Mouse (Mus musculus) myocyte (in vitro differentiated cells): ENCODE data around the gene Cfap54. TPM values are rescaled to one million over a fixed set of nuclear protein-coding genes. Genes with fewer than 3 reads are reported as not detected.
A peak's percentile ranks its signal among the peaks of the same experiment; 100 is the strongest.

Source experiments
- H3K27me3 ChIP-seq: one replicate; pipeline ENCODE4 v1.6.1; 2011; ENCODE audit not compliant: control insufficient read depth, insufficient read depth, insufficient read length
- H3K36me3 ChIP-seq: one replicate; pipeline ENCODE4 v1.6.1; 2011; ENCODE audit not compliant: control insufficient read depth, insufficient read depth
- H3K4me2 ChIP-seq: one replicate; pipeline ENCODE4 v1.6.1; 2011; ENCODE audit warnings: low read depth, control low read depth
- H3K4me3 ChIP-seq: one replicate; pipeline ENCODE4 v1.5.1; 2011; ENCODE audit warnings: mild to moderate bottlenecking, control low read depth, moderate library complexity
- H3K79me2 ChIP-seq: one replicate; pipeline ENCODE4 v1.6.1; 2011; ENCODE audit not compliant: control insufficient read depth, insufficient read depth
- H3ac ChIP-seq: one replicate; pipeline ENCODE4 v1.6.1; 2011; ENCODE audit not compliant: control insufficient read depth, insufficient read length
- CEBPB ChIP-seq: IDR thresholded peaks from 2 replicates; pipeline ENCODE4 v1.6.1; 2011; ENCODE audit warnings: mild to moderate bottlenecking, moderate library complexity; ENCODE audit not compliant: poor library complexity, insufficient read depth, severe bottlenecking
- E2F4 ChIP-seq: IDR thresholded peaks from one replicate; pipeline ENCODE4 v1.6.1; 2011; ENCODE audit warnings: mild to moderate bottlenecking, control low read depth, moderate library complexity; ENCODE audit not compliant: insufficient read depth
- MAX ChIP-seq: IDR thresholded peaks from one replicate; pipeline ENCODE4 v1.6.1; 2011; ENCODE audit warnings: low read depth, mild to moderate bottlenecking, control low read depth
- MYOD1 ChIP-seq, 3 experiments: IDR thresholded peaks; one replicate each; pipeline ENCODE4 v1.6.1; 2011; ENCODE audit warnings: control low read depth in 2 of 3, low read depth in 2 of 3, mild to moderate bottlenecking in 2 of 3, moderate library complexity in 1 of 3; ENCODE audit not compliant: insufficient read length in 2 of 3, control insufficient read depth in 1 of 3
- MYOG ChIP-seq, 3 experiments: IDR thresholded peaks; one replicate each; pipeline ENCODE4 v1.6.1; 2011; ENCODE audit warnings: control low read depth in 2 of 3, low read depth in 2 of 3, mild to moderate bottlenecking in 2 of 3; ENCODE audit not compliant: insufficient read length in 2 of 3, control insufficient read depth in 1 of 3, insufficient read depth in 1 of 3
- POLR2A ChIP-seq: IDR thresholded peaks from one replicate; pipeline ENCODE4 v1.6.1; 2011; ENCODE audit warnings: low read depth, mild to moderate bottlenecking, control low read depth, moderate library complexity; ENCODE audit not compliant: insufficient read length
- POLR2AphosphoS2 ChIP-seq: IDR thresholded peaks from one replicate; pipeline ENCODE4 v1.6.1; 2011; ENCODE audit warnings: low read depth, control low read depth; ENCODE audit not compliant: insufficient read length
- REST ChIP-seq: IDR thresholded peaks from one replicate; pipeline ENCODE4 v1.6.1; 2011; ENCODE audit warnings: mild to moderate bottlenecking, control low read depth, moderate library complexity; ENCODE audit not compliant: insufficient read depth, insufficient read length
- SRF ChIP-seq: IDR thresholded peaks from one replicate; pipeline ENCODE4 v1.6.1; 2011; ENCODE audit warnings: low read depth; ENCODE audit not compliant: control insufficient read depth, insufficient read length
- TCF12 ChIP-seq: IDR thresholded peaks from one replicate; pipeline ENCODE4 v1.6.1; 2011; ENCODE audit warnings: mild to moderate bottlenecking, control low read depth; ENCODE audit not compliant: poor library complexity, insufficient read depth, severe bottlenecking
- TCF3 ChIP-seq: IDR thresholded peaks from one replicate; pipeline ENCODE4 v1.6.1; 2011; ENCODE audit warnings: low read depth, control low read depth; ENCODE audit not compliant: insufficient read length
- USF1 ChIP-seq: IDR thresholded peaks from one replicate; pipeline ENCODE4 v1.6.1; 2011; ENCODE audit warnings: low read depth, mild to moderate bottlenecking, control low read depth, moderate library complexity
- polyA plus RNA-seq: library from polyadenylated mRNA; unstranded; fragments of >200 nt; fragmentation: generic; extraction: Trizol; gene quantifications from one replicate; pipeline ENCODE4 v1.2.1, GENCODE M21; 2012; ENCODE audit warnings: missing spikeins

The Cfap54 gene
- polyA plus RNA-seq, 1 experiment = 0.01 TPM

DNA sequence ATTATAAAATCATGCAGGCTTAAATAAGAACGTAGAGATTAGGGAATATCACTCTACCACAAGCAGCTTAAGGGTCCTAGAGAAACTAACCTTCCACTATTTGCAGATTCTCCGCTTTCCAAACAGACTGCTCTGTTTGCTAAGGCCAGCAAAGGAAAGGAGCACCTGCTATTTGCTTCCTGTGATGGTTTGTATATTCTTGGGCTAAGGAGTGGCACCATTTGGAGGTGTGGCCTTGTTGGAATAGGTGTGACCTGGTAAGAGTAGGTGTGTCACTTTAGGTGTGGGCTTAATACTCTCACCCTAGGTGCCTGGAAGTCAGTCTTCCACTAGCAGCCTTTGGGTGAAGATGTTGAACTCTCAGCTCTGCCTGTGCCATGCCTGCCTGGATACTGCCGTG is 44.6 kb upstream of the Cfap54 start:
- no peak overlapping the region for H3ac ChIP-seq
- H3K27me3 ChIP-seq = no peaks in the 10 kb centered on the region
- TF ChIP-seq E2F4 (no peak), SRF (no peak), TCF3 (no peak), CEBPB (no peak), POLR2A (no peak)
- no peaks in the 10 kb centered on the region for H3K36me3 ChIP-seq
- H3K4me3 ChIP-seq = no peak overlapping the region
- no peaks in the 10 kb centered on the region for H3K79me2 ChIP-seq
- no peak overlapping the region for H3K4me2 ChIP-seq

DNA sequence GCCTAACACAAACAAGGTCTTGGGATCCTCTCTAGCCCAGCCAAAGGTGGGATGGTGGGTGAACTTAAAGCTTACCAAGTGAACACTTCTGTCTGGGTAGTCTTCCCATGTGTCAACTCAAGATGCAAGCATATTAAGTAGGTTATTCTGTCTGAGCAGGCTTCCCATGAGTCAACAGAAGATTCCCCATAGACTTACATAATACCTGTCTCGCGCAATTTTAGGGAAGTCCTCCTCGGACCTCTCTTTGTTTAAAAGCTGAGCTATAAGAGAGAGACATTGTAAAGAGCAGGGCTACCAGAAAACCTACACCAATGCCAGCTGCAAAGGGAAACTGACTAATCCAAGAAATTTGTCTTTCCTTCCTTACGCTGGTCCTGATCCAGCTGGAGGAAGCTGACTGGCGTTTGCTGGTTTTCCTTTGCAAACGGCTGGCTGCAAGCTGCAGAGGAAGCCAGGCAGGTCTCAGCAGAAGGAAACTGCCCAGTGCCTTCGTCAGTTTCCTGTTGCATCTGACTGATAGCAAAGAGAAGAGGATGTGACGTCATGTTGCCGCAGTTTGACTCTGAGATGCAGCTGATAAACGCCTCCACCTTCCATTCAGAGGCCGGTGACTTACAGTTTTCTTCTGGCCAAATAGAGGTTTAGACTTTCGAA is 42.7 kb upstream of the Cfap54 start:
- Histone ChIP-seq H3K27me3 (no peaks in the 10 kb centered on the region), H3K36me3 (no peaks in the 10 kb centered on the region), H3K4me2 (peak overlapping the region; percentile 40), H3ac (no peak overlapping the region), H3K79me2 (no peaks in the 10 kb centered on the region), H3K4me3 (no peak overlapping the region)
- TF ChIP-seq CEBPB (no peak), E2F4 (no peak), MAX (no peak), USF1 (no peak), POLR2AphosphoS2 (no peak), MYOD1 (IDR thresholded peaks at IDR 0.05; ENCODE audit: control insufficient read depth in 1 of 3, insufficient read length in 2 of 3, low read depth in 2 of 3) (no peak), SRF (no peak), TCF3 (no peak)

DNA sequence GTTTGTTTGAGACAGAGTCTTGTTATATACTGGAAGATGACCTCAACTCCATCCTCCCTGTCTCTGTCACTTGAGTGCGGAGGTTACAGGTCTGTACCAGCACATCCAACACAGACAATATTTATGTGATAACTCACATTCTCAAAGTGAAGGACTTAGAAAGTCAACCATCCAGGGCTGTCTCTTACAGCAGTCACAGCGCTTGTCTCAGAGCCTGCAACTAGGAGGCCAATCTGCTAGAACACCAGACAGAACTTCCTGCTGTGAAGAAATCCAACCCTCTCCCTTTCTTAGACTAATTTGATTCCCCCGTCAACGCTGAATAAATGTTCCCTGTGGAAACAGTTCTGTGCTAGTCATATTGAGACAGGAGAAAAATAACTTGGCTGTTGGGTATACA is 41.9 kb upstream of the Cfap54 start:
- Histone ChIP-seq H3K36me3 (no peaks in the 10 kb centered on the region), H3K4me2 (no peak overlapping the region), H3K79me2 (no peaks in the 10 kb centered on the region), H3K4me3 (no peak overlapping the region), H3K27me3 (no peaks in the 10 kb centered on the region), H3ac (no peak overlapping the region)
- TF ChIP-seq CEBPB (no peak), MAX (no peak), MYOD1 (IDR thresholded peaks at IDR 0.05; ENCODE audit: control insufficient read depth in 1 of 3, insufficient read length in 2 of 3, low read depth in 2 of 3) (no peak), USF1 (no peak), SRF (no peak), TCF12 (no peak), POLR2A (no peak), POLR2AphosphoS2 (no peak), E2F4 (no peak), MYOG (IDR thresholded peaks at IDR 0.05; ENCODE audit: control insufficient read depth in 1 of 3, insufficient read depth in 1 of 3, insufficient read length in 2 of 3, low read depth in 2 of 3) (no peak), TCF3 (no peak), REST (no peak)

DNA sequence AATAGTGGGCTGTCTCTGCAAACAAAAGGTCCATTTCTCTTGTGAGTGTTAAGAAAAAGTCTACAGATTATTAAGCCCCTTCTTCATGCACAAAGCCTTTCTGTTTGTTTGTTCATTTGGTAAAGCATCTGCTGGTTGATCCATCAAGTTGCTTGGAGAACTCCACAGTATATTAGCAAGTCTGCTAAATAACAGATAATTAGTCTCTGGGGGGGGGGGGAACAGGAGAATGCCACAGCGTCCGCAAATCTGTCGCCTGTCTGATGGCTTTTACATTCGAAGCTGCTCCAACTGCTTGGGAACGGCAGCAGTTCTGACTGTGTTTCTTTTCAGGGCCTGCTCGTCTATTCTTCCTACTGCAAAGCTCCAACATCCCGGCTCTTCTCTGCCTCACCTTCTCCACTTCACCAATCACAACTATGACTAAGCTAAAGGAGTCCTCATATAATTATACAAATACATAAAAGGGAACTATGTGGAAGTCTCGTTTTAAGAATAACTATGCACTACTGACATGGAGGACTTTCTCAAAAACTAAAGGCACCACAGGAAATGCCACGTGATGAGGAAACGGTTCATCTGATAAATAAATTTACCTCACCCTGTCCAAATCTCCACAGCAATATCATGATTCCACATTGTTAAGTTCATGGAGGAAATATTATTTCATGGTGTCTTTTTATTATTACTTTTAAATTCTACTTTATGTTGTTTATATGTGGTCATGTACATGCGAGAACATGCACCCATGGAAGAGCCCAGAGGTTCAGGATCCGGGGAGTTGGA is 41.2 kb upstream of the Cfap54 start:
- no peak overlapping the region for H3K4me3 ChIP-seq
- H3ac ChIP-seq = no peak overlapping the region
- TF ChIP-seq SRF = no peak
- no peaks in the 10 kb centered on the region for H3K27me3 ChIP-seq
- H3K36me3 ChIP-seq = no peaks in the 10 kb centered on the region
- no peaks in the 10 kb centered on the region for H3K79me2 ChIP-seq
- H3K4me2 ChIP-seq = no peak overlapping the region

DNA sequence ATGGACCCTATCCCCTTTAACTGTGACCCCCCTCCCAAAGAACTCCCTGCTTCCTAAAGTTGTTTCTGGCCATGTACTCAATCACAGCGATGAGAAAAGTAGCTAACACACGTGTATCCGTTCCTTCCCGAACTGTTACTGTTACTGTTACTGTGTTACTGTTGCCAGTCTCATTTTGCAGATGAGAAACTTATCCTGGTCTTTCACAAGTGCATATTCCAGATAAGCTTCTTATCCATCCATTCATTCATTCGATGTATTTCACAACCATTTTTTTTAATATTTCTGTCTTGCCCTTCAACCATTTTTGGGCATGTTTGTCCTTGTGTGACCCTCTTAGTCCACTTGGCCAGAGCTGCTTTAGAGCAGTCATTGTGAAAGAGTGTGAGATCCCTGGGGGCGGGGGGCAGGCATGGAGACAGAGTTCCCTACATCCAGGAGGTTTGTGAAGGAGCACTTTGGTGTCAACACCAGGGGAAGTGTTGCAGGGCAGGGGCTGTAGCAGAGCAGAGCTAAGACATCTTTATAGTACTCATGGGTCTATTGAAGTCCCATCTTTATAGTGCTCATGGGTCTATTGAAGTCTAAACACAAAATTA is 39.9 kb upstream of the Cfap54 start:
- Histone ChIP-seq H3K4me3 (no peak overlapping the region), H3ac (no peak overlapping the region), H3K27me3 (no peaks in the 10 kb centered on the region), H3K79me2 (no peaks in the 10 kb centered on the region), H3K36me3 (no peaks in the 10 kb centered on the region), H3K4me2 (no peak overlapping the region)
- no peak for TF ChIP-seq MYOD1 (IDR thresholded peaks at IDR 0.05; ENCODE audit: control insufficient read depth in 1 of 3, insufficient read length in 2 of 3, low read depth in 2 of 3)
- TF ChIP-seq E2F4 = no peak
- TF ChIP-seq POLR2A = no peak

DNA sequence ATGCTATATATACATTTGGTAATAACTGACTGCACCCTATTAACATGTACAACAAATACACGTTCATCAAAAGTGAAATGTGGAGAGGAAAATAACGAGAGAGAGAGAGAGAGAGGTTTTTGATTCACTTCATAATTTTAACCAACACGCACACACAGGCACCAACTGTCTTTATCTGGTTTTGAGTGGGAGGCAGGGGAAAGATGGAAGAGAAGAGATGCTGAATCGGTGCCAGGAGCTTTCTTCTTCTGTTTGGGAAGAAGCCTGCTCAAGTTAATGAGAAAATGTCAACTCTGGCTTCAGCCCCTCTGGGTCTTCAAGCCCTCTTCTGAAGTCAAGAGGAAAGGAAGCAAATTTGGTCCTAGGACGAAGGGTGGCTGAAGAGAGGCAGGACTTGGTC is 38.4 kb upstream of the Cfap54 start:
- no peak overlapping the region for H3K4me2 ChIP-seq
- no peak overlapping the region for H3K4me3 ChIP-seq
- no peaks in the 10 kb centered on the region for H3K27me3 ChIP-seq
- H3K79me2 ChIP-seq = no peaks in the 10 kb centered on the region
- no peaks in the 10 kb centered on the region for H3K36me3 ChIP-seq
- no peak for TF ChIP-seq POLR2AphosphoS2
- TF ChIP-seq CEBPB = no peak
- TF ChIP-seq TCF12 = no peak
- TF ChIP-seq MYOD1 (IDR thresholded peaks at IDR 0.05; ENCODE audit: control insufficient read depth in 1 of 3, insufficient read length in 2 of 3, low read depth in 2 of 3) = no peak
- H3ac ChIP-seq = no peak overlapping the region
